Mouse (Mus musculus): ENCODE measurements at regions not wholly inside any gene's neighbourhood (a gene's known extent, or its start where the extent isn't known, plus 50 kb on each side); places are given as distances from the start of the nearest gene placed in this dataset.

- no peak for DNase-seq (ENCODE audit: extremely low spot score in 1 of 2, low spot score in 1 of 2)
These were observed 243.4 kb upstream of the Brinp1 start for GRCm38 (mm10) chr4:69197577-69197976.

GRCm38 (mm10) chr4:69196094-69196493, 241.9 kb upstream of the Brinp1 start:
- DNase-seq (ENCODE audit: extremely low spot score in 1 of 2, low spot score in 1 of 2) = no peak

- DNase-seq (ENCODE audit: extremely low spot score in 1 of 2, low spot score in 1 of 2) = peak; percentile 53 to 73
These were observed 241.4 kb upstream of the Brinp1 start for GRCm38 (mm10) chr4:69195645-69196044.
